Mouse (Mus musculus): ENCODE results near the gene Il4. TPM values are rescaled to one million over a fixed set of nuclear protein-coding genes. Genes with fewer than 3 reads are reported as not detected.

Il4 gene
- total RNA-seq, 2 experiments from 2014 or later, result not detected

DNA sequence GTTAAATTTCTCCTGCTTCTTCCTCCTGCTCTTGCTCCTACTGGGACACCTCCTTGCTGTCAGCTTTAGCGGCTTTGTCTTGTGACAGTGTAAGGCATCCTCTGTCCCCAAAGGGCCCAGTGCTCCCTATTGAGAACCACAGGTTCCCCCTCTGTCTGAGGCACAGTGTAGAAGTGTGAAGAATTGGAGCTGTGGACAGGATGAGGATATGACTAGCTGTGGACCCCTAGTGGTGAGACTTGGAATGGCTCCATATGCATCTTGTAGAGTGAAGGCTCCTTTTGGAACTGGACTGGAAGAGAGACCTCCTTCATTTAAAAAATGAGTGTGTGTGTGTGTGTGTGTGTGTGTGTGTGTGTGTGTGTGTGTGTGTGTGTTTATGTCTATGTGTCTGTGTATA lies 9.4 kb upstream of the Il4 start:
- peak; percentile 78 to 84 for DNase-seq (ENCODE audit: low spot score in 2 of 2)
- intact Hi-C loops (cut with DNase I), result loop anchor here (5.0 kb wide), 1 partner anchor 156 kb away; the partner anchor contains the start of gene Gm9837

DNA sequence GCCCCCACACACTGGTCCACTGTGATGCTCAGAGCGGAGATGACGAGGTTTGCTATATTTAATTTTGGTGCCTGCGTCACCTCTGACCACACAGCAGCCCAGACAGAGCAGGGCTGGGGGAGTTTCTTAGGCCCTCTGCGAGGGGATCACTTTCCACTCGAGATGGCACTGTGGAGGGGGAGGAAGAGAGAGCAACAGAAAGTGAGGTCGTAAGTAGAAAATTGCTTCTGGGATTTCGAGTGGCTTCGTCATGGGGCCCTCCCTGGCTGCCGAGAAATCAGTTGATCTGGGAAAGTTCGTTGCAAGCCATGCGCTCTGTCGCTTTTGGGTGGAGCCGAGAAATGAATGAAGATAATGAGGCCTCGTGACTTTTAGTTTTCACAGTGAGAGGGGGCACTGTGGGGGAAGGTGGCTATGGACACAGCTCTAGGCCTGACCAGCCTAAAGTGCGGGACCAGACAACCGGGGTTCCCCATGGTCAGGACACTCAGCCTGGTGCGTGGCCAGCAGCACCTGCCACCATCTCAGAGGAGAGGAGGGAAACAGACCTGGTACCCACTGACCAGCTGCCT lies 8.4 kb upstream of the Il4 start:
- no peak for DNase-seq (ENCODE audit: low spot score in 2 of 2)
- intact Hi-C loops (cut with DNase I), result loop anchor here (5.0 kb wide), 1 partner anchor 155 kb away; the partner anchor contains the start of gene Gm9837

DNA sequence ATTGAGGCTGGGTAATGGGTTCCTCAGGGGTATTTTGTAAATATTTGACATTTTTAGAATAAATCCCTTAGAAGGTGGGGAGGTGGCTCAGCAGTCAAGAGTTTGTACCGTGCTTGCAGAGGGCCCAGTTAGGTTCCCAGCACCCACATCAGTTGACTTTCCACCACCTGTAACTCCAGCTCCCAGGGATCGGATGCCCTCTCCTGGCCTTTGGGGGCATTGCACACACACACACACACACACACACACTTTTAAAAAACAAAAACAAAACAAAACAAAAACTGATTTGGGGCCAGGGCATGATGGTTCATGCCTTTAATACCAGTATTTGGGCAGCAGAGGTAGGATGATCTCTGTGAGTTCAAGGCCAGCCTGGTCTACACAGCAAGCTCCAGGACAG lies 5.7 kb upstream of the Il4 start:
- intact Hi-C loops (cut with DNase I), result no loop called here
- DNase-seq (ENCODE audit: low spot score in 2 of 2), result no peak

DNA sequence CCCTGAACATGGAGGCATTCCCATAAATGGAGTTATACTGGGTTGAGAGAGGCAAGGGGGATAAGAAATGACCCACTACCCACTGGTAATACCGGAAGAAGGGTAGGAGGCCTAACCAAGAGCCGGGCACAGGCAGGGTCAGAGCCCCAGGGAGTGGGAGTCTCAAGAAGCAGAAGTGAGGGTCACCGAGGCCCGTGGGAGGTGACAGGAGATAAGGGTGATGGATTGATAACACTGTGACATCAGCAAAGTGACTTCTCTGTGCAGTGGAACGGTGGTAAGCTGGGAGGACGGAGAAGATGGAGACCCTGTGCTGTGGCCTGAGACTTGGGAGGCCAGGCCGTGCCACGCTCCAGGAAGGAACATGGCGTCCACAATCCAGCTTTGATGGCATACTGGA lies 5.1 kb upstream of the Il4 start:
- no peak for DNase-seq (ENCODE audit: low spot score in 2 of 2)
- intact Hi-C loops (cut with DNase I), result no loop called here

DNA sequence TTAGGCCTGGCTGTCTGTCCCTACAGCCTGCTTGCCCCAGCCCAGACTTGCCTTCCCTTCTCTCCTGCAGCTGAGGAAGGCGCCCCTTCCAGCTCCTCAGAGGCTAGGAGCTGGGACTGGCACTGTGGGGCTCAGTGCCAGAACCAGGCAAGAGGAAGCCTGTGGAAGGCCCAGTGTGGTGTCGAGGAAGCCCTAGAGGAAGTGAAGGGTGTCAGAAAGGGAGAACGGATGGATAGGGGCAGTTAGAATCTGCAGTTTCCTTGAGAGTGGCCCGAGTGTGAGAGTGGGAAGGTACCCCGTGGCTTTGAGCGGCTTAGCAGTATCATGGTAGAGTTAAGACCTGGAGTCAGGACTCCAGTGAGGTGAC lies 4.0 kb upstream of the Il4 start:
- intact Hi-C loops (cut with DNase I), result no loop called here
- DNase-seq (ENCODE audit: low spot score in 2 of 2), result no peak

DNA sequence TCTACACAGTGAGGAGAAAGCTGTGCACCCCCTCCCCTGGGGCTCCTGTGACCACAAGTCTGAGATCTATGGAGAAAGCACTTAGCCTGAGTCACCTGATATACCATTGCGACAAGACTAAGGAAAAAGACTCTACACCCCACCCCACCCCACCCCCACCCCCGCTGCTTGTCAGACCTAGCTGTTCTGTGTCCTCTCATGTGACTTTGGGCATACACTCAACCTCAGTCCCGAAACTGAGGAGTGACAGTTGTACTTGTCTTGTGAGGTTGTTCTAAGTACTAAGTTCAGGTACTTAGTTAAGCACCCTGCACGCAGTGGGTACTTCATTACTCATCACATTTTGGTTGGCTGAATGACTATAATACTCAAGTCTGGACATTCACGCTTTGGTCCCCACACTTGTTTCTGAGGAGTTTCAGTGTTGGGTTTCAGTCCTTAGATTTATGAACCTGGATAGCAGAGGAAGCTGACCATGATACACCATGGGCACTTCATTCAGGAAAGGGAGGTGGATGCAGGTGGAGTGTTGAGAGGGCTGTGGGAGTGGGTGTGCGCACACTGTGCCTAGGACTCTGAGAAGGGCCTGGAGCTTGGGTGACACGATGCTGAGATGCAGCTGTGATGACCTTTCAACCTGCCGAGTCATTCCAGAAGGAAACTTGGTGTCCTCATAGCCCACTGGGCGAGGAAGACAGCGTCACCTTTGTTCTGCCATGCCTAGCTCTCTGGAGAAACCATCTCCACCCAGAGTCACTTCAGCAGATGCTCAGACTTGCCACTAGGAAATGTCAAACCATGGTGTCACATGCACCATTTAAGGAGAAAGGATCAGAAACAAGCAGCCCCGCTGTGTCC lies 3.3 kb upstream of the Il4 start:
- intact Hi-C loops (cut with DNase I), result no loop called here
- DNase-seq (ENCODE audit: low spot score in 2 of 2), result no peak

DNA sequence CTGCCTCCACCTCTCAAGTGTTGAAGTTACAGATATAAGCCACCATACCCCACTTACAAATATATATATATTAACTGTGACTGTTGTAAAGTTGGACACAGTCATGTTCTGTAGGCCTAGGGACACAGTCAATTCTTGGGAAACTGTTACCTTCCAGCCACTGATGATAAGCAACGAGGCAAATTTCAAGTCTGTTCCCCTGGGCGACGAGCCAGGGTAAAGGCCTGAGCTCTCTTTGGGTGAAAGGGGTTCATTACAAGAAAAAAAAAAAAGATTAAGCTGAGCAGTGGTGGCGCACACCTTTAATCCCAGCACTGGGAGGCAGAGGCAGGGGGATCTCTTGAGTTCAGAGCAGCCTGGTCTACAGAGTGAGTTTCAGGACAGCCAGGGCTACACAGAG lies 1.6 kb upstream of the Il4 start:
- no peak for DNase-seq (ENCODE audit: low spot score in 2 of 2)
- intact Hi-C loops (cut with DNase I), result no loop called here

DNA sequence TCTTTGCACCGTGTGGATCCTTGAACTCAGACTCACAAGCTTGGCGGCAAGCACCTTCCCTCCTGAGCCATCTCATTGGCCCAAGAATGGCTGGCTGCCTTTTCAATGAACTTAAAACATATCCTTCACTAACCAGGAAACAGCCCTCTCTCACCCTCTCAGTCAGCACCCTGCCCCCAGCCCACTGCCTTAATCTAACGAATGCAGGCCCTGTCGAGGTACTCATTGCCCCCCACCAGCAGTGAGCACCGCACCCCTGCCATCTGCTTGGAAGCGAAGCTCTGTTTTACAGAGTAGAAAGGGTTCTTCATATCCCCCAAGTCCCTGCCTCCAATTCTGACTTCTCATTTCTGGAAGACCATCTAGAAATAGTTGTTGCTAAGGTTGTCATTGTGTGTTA lies 959 bp upstream of the Il4 start:
- DNase-seq (ENCODE audit: low spot score in 2 of 2), result no peak

DNA sequence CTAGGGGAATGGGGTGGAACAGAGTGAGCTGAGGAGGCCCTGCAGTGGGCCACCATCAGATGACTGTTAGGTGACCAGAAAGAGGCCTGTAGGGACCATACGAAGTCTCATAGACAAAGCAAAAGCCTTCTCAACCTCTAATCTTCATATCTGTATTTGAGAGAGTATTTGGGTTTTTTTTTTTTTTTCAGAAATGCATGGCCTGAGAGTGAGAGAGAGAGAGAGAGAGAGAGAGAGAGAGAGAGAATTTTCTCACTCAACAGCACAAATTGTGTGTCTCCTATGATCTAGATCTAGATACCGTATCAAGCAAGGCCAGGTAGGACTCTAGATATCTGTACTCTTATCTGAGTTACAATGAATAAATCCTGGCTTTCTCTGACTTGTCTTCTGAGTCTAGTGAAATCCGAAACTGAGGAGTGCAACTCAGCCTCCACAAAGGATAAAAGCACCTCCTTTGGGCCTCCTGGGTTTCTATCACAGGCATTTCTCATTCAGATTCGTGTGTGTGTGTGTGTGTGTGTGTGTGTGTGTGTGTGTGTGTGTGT lies 833 bp downstream of the Il4 start:
- intact Hi-C loops (cut with DNase I), result no loop called here

More for the DNA sequence above, 959 bp upstream of the Il4 start:
- intact Hi-C loops (cut with DNase I), result no loop called here

DNA sequence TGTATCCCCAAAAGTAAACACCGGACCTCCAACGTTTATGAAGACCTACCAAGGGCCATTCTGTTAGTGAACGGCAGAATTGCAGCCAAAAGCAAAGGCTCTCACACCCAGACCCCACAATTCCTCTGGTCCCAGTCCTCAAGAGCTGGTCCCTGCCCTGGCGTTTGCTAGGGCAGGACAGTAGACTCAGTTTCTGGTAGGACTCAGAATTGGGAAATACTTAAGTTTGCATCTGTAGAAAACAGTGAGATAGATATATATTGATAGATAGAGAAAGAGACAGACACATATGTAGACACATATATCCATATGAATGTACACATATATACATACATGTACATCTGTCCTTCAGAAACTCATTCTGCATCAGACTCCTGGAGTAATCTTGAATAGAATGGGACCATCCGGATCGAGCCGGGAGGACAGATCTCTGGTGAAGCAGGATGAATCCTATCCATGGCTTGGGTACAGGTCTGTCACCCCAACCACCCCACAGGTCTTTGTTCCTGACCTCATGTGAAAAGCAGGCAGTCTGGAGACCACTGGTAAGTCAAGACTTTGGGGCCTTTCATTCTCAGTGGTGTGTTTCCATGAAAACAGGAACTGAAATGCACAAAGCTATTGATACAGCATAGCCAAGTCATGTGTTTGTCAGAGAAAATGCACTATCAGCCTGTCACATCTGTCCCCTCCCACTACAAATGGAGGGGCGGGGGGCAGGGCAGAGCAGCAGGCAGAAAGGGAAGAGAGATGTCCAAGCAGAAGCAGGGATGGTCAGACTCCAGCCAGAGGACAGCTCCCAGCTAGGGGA lies 1.5 kb downstream of the Il4 start:
- DNase-seq (ENCODE audit: low spot score in 2 of 2), result no peak
- intact Hi-C loops (cut with DNase I), result no loop called here

More for the DNA sequence above, 833 bp downstream of the Il4 start:
- no peak for DNase-seq (ENCODE audit: low spot score in 2 of 2)

DNA sequence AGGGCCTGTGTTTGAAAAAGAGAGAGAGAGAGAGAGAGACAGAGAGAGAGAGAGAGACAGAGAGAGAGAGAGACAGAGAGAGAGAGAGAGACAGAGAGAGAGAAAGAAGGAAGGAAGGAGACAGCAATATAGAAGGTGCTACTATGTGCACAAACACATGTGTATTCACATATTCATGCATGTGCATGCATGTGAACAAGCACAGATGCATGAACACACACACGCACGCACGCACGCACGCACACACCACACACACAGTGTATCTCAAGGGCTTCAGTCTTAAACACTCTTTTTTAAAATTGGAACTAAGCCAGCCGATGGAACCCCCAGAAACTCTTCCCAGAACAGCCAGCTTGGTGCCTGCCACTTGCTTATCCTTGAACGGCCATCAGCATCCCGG lies 2.9 kb downstream of the Il4 start:
- intact Hi-C loops (cut with DNase I), result no loop called here
- no peak for DNase-seq (ENCODE audit: low spot score in 2 of 2)

DNA sequence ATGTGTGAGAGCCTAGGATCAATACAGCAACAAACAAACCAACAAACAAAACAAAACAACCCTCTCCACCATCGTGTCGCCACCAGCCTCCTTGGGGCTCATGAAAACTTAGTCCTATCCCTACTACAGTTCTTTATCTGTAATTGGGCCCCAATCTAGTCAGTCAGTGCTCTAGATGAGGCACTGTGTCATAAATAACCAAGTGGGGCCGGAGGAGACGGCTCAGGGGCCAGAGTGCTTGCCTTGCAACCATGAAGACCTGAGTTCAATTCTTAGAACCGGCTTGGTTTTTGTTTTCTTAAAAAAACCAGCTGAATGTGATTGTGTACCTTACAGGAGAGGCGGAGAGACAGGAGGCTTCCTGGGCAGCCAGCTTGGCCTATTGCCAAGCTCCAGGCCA lies 3.3 kb downstream of the Il4 start:
- intact Hi-C loops (cut with DNase I), result no loop called here
- no peak for DNase-seq (ENCODE audit: low spot score in 2 of 2)

DNA sequence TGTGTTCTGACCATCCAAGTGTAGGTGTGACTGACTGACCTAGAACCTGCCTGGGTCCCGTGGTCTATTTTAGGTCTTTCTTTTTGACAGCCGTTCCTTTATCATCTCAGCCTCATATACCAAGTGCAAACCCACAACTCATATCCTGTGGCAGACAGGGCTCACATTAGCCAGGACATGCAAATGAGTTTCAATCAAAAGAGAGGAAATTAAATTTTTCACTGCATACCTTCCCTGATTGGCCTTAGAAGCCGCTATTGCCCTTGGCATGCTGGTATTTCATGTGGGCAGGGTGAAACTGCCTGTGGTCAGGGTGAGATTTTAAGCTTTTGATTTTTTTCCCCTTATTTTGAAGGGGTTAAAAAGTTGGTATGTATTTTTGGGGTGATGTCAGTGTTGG lies 8.8 kb downstream of the Il4 start:
- DNase-seq (ENCODE audit: low spot score in 2 of 2), result no peak
- intact Hi-C loops (cut with DNase I), result no loop called here

DNA sequence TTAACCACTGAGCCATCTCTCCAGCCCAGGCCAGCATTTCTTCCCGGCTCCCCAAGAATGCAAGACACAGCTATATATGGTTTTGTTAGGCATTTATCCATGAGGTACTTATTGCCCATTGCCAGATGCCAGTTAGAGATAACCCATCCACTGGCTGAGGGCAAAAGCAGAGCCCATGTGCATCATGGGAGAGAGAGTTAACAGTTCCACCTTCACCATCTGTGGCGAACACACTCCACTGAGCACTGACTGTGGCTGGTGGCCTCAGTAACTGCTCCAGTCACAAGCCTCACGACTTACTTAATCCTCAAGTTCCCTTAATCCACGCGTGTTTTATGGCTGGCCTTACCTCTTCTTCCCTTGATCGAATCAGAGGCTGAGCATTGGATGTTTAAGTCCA lies 9.2 kb downstream of the Il4 start:
- no peak for DNase-seq (ENCODE audit: low spot score in 2 of 2)
- intact Hi-C loops (cut with DNase I), result no loop called here

DNA sequence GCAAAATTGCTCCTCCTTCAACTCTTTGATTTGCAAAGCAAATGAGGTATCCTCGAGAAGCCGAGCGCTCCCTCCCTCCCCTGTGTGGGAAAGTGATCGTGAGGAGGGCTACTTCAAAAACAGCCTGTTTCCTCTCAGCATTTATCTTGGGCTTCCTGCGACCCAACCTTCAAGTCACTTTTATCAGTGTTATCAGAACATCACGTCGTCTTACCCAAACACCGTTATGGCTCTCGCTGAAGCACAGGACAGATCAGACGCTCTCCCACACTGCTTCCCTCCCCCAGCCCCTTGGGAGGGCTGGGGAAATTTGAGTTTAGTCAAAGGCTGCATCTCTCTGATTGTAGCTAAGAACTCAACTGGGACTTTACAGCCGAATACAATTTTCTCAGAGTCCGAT lies 12.9 kb downstream of the Il4 start:
- DNase-seq (ENCODE audit: low spot score in 2 of 2), result no peak
- intact Hi-C loops (cut with DNase I), result no loop called here

DNA sequence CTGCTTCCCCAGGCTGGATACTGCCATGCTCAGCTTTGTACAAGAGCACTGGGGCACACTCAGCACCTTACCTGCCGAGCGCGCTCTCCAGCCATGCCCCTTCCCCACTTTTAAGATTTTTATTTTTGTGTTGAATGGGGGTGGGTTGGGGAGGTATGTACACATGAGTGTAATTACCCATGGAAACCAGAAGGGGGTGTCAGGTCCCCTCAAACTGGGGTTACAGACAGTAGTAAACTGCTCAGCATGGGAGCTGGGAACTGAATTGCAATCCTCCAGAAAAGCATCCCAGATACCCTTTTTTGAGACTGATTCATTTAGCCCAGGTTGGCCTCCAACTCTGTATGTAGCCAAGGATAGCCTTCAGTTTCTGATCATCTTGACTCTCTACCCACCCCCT lies 13.5 kb downstream of the Il4 start:
- intact Hi-C loops (cut with DNase I), result no loop called here
- no peak for DNase-seq (ENCODE audit: low spot score in 2 of 2)

DNA sequence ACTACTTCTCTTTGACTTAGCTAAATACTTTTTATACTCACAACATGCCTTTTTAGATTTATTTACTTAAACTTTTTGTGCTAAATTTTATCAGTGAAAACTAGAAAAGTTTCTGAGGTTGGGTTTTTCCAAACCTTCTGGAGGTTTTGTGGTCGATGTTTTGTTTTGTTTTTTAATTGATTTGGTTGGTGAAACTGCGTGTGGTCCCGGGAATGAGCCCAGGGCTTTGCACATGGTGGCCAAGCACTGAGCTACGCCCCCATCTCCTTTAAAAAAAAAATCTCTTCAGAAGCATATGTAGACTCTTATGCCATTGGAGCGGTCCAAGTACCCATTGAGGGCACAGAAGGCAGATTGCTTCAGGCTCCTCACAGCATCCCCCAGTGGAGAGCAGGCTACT lies 27.4 kb downstream of the Il4 start:
- DNase-seq (ENCODE audit: low spot score in 2 of 2), result no peak
- intact Hi-C loops (cut with DNase I), result no loop called here

DNA sequence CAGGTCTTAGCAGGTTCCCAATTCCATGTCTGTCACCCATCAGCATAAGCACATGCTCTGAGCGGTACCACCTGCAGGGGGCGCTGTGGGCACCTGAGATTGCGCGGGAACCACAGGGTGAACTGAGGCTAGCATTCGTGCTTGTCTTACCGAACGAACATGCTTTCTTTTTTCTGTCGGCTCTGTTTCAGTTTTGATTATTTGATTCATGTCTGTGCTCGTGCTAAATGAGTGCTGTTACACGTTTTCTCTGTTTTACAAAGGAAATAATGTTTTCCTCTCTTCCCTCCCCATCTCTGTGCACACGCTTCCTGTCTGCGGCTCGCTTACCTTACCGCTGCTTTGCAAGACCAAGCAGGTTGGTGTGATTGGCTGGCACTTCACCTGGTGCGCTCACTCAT lies 28.1 kb downstream of the Il4 start:
- intact Hi-C loops (cut with DNase I), result no loop called here
- DNase-seq (ENCODE audit: low spot score in 2 of 2), result peak; percentile 35 to 44

DNA sequence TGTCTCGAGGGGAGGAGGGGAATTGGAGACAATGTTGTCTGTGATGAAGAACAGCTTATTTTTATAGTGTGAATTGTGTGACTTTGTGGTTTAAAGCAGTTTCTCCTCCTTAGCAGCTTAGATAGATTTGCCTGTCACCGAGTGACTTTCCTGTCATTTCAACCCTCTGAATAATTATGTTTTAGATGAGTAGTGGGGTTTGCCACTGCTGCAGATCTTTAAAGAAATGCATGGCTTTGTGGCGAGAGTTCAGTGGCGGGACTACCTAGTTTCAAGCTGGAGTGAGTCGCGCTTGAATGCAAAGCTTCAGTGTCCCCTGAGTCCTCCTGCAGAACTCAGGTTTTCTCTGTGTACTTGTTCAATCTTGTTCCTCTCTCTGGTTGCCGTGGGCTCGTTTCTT lies 30.2 kb downstream of the Il4 start:
- no peak for DNase-seq (ENCODE audit: low spot score in 2 of 2)
- intact Hi-C loops (cut with DNase I), result no loop called here

DNA sequence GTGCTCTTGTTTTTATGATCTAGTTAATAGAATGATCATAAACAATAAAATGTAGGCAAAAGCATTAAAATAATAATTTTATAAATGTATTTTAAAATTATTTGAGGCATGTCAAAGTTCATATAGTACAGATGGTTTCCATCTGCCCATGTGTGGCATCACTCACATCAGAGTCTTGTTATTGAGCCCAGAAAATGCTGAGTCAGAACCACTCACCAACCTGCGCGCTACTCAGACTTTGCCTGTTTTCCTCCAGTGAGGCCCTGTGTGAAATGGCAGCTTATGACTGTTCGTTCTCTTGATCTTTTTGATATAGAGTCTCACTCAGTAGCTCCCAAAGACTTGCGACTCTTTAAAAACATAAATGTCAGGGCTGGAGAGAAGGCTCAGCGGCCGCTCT lies 33.0 kb downstream of the Il4 start:
- DNase-seq (ENCODE audit: low spot score in 2 of 2), result no peak
- intact Hi-C loops (cut with DNase I), result no loop called here
